Mouse (Mus musculus): ENCODE data around the gene Ttc21a. TPM values are rescaled to one million over a fixed set of nuclear protein-coding genes. Genes with fewer than 3 reads are reported as not detected.

The Ttc21a gene
- total RNA-seq, 2 experiments from 2014 or later = 1.4 to 1.5 TPM

Other genes starting within 250 kb of the Ttc21a start
- under 1 TPM; 0.12 to 0.14 TPM for gene Scn10a, start 218.3 kb upstream of the Ttc21a start, total RNA-seq (2021)
- gene Scn11a, start 112.2 kb upstream of the Ttc21a start, total RNA-seq (2021) = under 1 TPM; 0.24 to 0.38 TPM
- gene Wdr48, start 42.7 kb upstream of the Ttc21a start, total RNA-seq (2021) = 10 to 100 TPM; 76.4 to 80.4 TPM
- 10 to 100 TPM; 20.2 to 22.8 TPM for gene Gorasp1, start within 50 bp of the Ttc21a start, total RNA-seq (2021)
- 1 to 10 TPM; 2.9 to 3.7 TPM for gene Csrnp1, start 47.1 kb downstream of the Ttc21a start, total RNA-seq (2021)
- gene Xirp1, start 86.0 kb downstream of the Ttc21a start, total RNA-seq (2021) = under 1 TPM in 1 of 2 experiments, not detected in 1; 0.06 TPM
- 10 to 100 TPM in 1 of 2 experiments, 1 to 10 TPM in 1; 9.7 to 11.2 TPM for gene Cx3cr1, start 132.3 kb downstream of the Ttc21a start, total RNA-seq (2021)
- not detected for gene Ccr8, start 154.5 kb downstream of the Ttc21a start, total RNA-seq (2021)
- gene Slc25a38, start 172.8 kb downstream of the Ttc21a start, total RNA-seq (2021) = 10 to 100 TPM; 24.7 to 27.1 TPM
- gene Rpsa, start 190.1 kb downstream of the Ttc21a start, total RNA-seq (2021) = 1,000 to 10,000 TPM in 1 of 2 experiments, 100 to 1,000 TPM in 1; 996 to 1,006 TPM
- under 1 TPM; 0.16 to 0.20 TPM for gene Mobp, start 212.1 kb downstream of the Ttc21a start, total RNA-seq (2021)

Data from left cerebral cortex, postnatal 4 days (tissue).